In genomic region chr11:79519878-79520291, GRCm38 (mm10) we compare ENCODE assay signal across 9 mouse cellular contexts. TPM values are rescaled to one million over a fixed set of nuclear protein-coding genes. Genes with fewer than 3 reads are reported as not detected.
DNase-seq lines count a peak whose midpoint lies in the region; ATAC-seq lines count a peak whose summit lies in the region.
"Had no signal": no experiment of that assay in that cellular context is flagged by ENCODE, and none has a peak within 500 bp of the region (broad histone marks: within the 10 kb centered on the region; RNA-seq: fewer than 3 reads in every experiment).

No protein-coding gene starts in this region.

- no peak overlapping the region for H3K9ac ChIP-seq in midbrain, embryonic 15.5 days
- H3K9ac ChIP-seq: neural tube, embryonic 13.5 days had no signal

- DNase-seq in heart, adult 11 months, result peak; percentile 88
- no peak for DNase-seq in heart, postnatal 4 days
- DNase-seq in spleen, adult 12 weeks (ENCODE audit: low spot score), result peak; percentile 8
- no peak for DNase-seq in spleen, postnatal 14 days (ENCODE audit: low spot score in 2 of 2)
- no peak for DNase-seq in gastrocnemius, postnatal 25 days

- no peaks in the 10 kb centered on the region for H3K36me3 ChIP-seq in midbrain, embryonic 15.5 days (replicated peaks)

- peak; percentile 86 for ATAC-seq in granulocyte monocyte progenitor cell, adult 5-6 weeks (replicated peaks; ENCODE audit: poor library complexity, severe bottlenecking)
- ATAC-seq in neutrophil, adult 5-6 weeks (ENCODE audit: extremely low read depth, insufficient number of reproducible peaks, low FRiP score, poor library complexity, severe bottlenecking), result peak; percentile 93
- ATAC-seq in midbrain, embryonic 15.5 days (replicated peaks), result no peak

- WGBS in midbrain, embryonic 15.5 days, result 86% methylated on average over 1 of the region's 1 CpGs

- H3K27ac ChIP-seq in midbrain, embryonic 15.5 days, result no peak overlapping the region
- H3K27ac ChIP-seq: neural tube, embryonic 13.5 days had no signal

- H3K9me3 ChIP-seq in midbrain, embryonic 15.5 days, result no peaks in the 10 kb centered on the region
- H3K9me3 ChIP-seq: neural tube, embryonic 13.5 days had no signal

- H3K4me3 ChIP-seq in midbrain, embryonic 15.5 days, result no peak overlapping the region
- H3K4me3 ChIP-seq: neural tube, embryonic 13.5 days had no signal

- H3K4me1 ChIP-seq in midbrain, embryonic 15.5 days, result no peaks in the 10 kb centered on the region
- H3K4me1 ChIP-seq: neural tube, embryonic 13.5 days had no signal

- no peak overlapping the region for H3K4me2 ChIP-seq in midbrain, embryonic 15.5 days
- H3K4me2 ChIP-seq: neural tube, embryonic 13.5 days had no signal

- no peaks in the 10 kb centered on the region for H3K27me3 ChIP-seq in midbrain, embryonic 15.5 days (replicated peaks)
- H3K27me3 ChIP-seq: neural tube, embryonic 13.5 days had no signal

RNA-seq across cellular contexts. Expression of gene Evi2b, which starts 3.7 kb away (rescaled TPM):
- total RNA-seq in heart, postnatal 4 days (2021), result under 1 TPM; 0.38 to 0.68 TPM
- total RNA-seq in granulocyte monocyte progenitor cell, adult 5-6 weeks (2014; fragmentation: Nextera tagmentation), result 242 and 361 TPM in 2 replicates
- 80.1 and 82.3 TPM in 2 replicates for total RNA-seq in granulocyte monocyte progenitor cell, adult 5-6 weeks (2017)
- 266 and 276 TPM in 2 replicates for total RNA-seq in neutrophil, adult 5-6 weeks (2017)
- total RNA-seq in gastrocnemius, postnatal 25 days (2021), result under 1 TPM; 0.21 to 0.31 TPM
- 0.14 TPM in 1 of 2 replicates, not detected in the other for polyA plus RNA-seq in midbrain, embryonic 15.5 days (2015; fragmentation: Nextera tagmentation; extraction: Ambion mirVana)

RNA-seq across cellular contexts. Expression of gene Evi2, which starts 10.5 kb away (rescaled TPM):
- total RNA-seq in heart, postnatal 4 days (2021), result under 1 TPM in 1 of 2 experiments, not detected in 1; 0.10 TPM
- 20.2 and 33.1 TPM in 2 replicates for total RNA-seq in granulocyte monocyte progenitor cell, adult 5-6 weeks (2014; fragmentation: Nextera tagmentation)
- 4.0 and 7.4 TPM in 2 replicates for total RNA-seq in granulocyte monocyte progenitor cell, adult 5-6 weeks (2017)
- 26.2 and 27.8 TPM in 2 replicates for total RNA-seq in neutrophil, adult 5-6 weeks (2017)
- total RNA-seq in gastrocnemius, postnatal 25 days (2021), result under 1 TPM in 1 of 2 experiments, not detected in 1; 0.13 TPM
- 0.43 and 0.74 TPM in 2 replicates for polyA plus RNA-seq in midbrain, embryonic 15.5 days (2015; fragmentation: Nextera tagmentation; extraction: Ambion mirVana)

RNA-seq across cellular contexts. Expression of gene Evi2a, which starts 10.5 kb away (rescaled TPM):
- total RNA-seq in heart, postnatal 4 days (2021), result 1 to 10 TPM; 1.1 to 1.3 TPM
- 6.7 and 10.8 TPM in 2 replicates for total RNA-seq in granulocyte monocyte progenitor cell, adult 5-6 weeks (2014; fragmentation: Nextera tagmentation)
- 20.1 and 26.7 TPM in 2 replicates for total RNA-seq in granulocyte monocyte progenitor cell, adult 5-6 weeks (2017)
- total RNA-seq in neutrophil, adult 5-6 weeks (2017), result 131 and 177 TPM in 2 replicates
- total RNA-seq in gastrocnemius, postnatal 25 days (2021), result 1 to 10 TPM; 3.0 to 3.8 TPM
- 2.9 and 3.3 TPM in 2 replicates for polyA plus RNA-seq in midbrain, embryonic 15.5 days (2015; fragmentation: Nextera tagmentation; extraction: Ambion mirVana)

RNA-seq across cellular contexts. Expression of gene Omg, which starts 16.0 kb away (rescaled TPM):
- total RNA-seq in heart, postnatal 4 days (2021), result not detected
- total RNA-seq in granulocyte monocyte progenitor cell, adult 5-6 weeks (2014; fragmentation: Nextera tagmentation), result 0.86 TPM in 1 of 2 replicates, not detected in the other
- total RNA-seq in granulocyte monocyte progenitor cell, adult 5-6 weeks (2017), result 0.04 TPM in 1 of 2 replicates, not detected in the other
- total RNA-seq in neutrophil, adult 5-6 weeks (2017), result 0.74 and 1.3 TPM in 2 replicates
- total RNA-seq in gastrocnemius, postnatal 25 days (2021), result not detected
- 5.3 and 5.4 TPM in 2 replicates for polyA plus RNA-seq in midbrain, embryonic 15.5 days (2015; fragmentation: Nextera tagmentation; extraction: Ambion mirVana)

Comparison
In these comparisons a context has a peak if more than half of its experiments do, and no peak if none do; other contexts are left out.
1. DNase-seq: peak in heart, adult 11 months (single experiment) and spleen, adult 12 weeks (single experiment); none in heart, postnatal 4 days (single experiment), spleen, postnatal 14 days (0 of 2) and gastrocnemius, postnatal 25 days (single experiment).
2. RNA of gene Evi2b, which starts 3.7 kb away (total RNA-seq): 80.1 to 361 TPM in granulocyte monocyte progenitor cell, adult 5-6 weeks and 266 to 276 TPM in neutrophil, adult 5-6 weeks; 0.38 to 0.68 TPM in heart, postnatal 4 days and 0.21 to 0.31 TPM in gastrocnemius, postnatal 25 days; every median in the first group is over 10 times any median in the second.
3. RNA of gene Evi2, which starts 10.5 kb away (total RNA-seq): 26.2 to 27.8 TPM in neutrophil, adult 5-6 weeks and 4.0 to 33.1 TPM in granulocyte monocyte progenitor cell, adult 5-6 weeks; 0.13 TPM in gastrocnemius, postnatal 25 days and 0.10 TPM in heart, postnatal 4 days; every median in the first group is over 4 times any median in the second.